Mouse (Mus musculus) kidney, adult 2 months (tissue): ENCODE data around the gene Nlgn1. TPM values are rescaled to one million over a fixed set of nuclear protein-coding genes. Genes with fewer than 3 reads are reported as not detected.
"Not testable (repeated sequence)": the region's sequence is repeated elsewhere in the genome, so short reads cannot be mapped to it uniquely, and the experiment has no call there.

Source experiments
- DNase-seq: peaks from one replicate; pipeline ENCODE4 v3.0.0; 2021
- H3K27ac ChIP-seq: fragments of 200-500 bp; 2 replicates; pipeline ENCODE4 v1.5.1; 2012; ENCODE audit warnings: low read depth, low read length, control low read depth, inconsistent platforms; ENCODE audit not compliant: insufficient read depth
- H3K27me3 ChIP-seq: fragments of 200-500 bp; replicated peaks from 2 replicates; pipeline ENCODE4 v1.6.1; 2012; ENCODE audit warnings: mild to moderate bottlenecking, moderate library complexity, low read length, inconsistent platforms; ENCODE audit not compliant: control insufficient read depth, insufficient read depth
- H3K36me3 ChIP-seq: fragments of 200-500 bp; 2 replicates; pipeline ENCODE4 v1.6.1; 2012; ENCODE audit warnings: mild to moderate bottlenecking, moderate library complexity, low read length, inconsistent platforms; ENCODE audit not compliant: control insufficient read depth, insufficient read depth
- H3K4me1 ChIP-seq: fragments of 200-500 bp; 2 replicates; pipeline ENCODE4 v1.6.1; 2011; ENCODE audit warnings: low read length; ENCODE audit not compliant: control insufficient read depth, insufficient read depth
- H3K4me3 ChIP-seq: fragments of 200-500 bp; 2 replicates; pipeline ENCODE4 v1.5.1; 2011; ENCODE audit warnings: mild to moderate bottlenecking, low read depth, low read length, control low read depth; ENCODE audit not compliant: insufficient read depth
- CTCF ChIP-seq: fragments of 200-500 bp; conservative IDR thresholded peaks from 2 replicates; pipeline ENCODE4 v1.5.1; 2011; ENCODE audit warnings: low read depth, mild to moderate bottlenecking, control low read depth, low read length, moderate library complexity, mixed read lengths; ENCODE audit not compliant: insufficient read depth, insufficient read length
- POLR2A ChIP-seq: fragments of 200-500 bp; IDR thresholded peaks from one replicate; pipeline ENCODE4 v1.6.1; 2011; ENCODE audit warnings: low read depth, low read length, control low read depth
- WGBS: fragments of 180-500 bp; shearing (Covaris S2); methylation state at CpG from one replicate; pipeline ENCODE4 v1.1.7; 2018; 5-methylcytosine and 5-hydroxymethylcytosine counted together
- polyA plus RNA-seq: library from polyadenylated mRNA; depleted of rRNA; stranded (reverse); fragments of >200 nt; gene quantifications from 2 replicates; pipeline ENCODE4 v1.2.3, GENCODE M21; 2012

The Nlgn1 gene
- polyA plus RNA-seq, 1 experiment: 0.08 TPM

GRCm38 (mm10) chr3:25574840-25575239 is 757.4 kb downstream of the Nlgn1 start:
- DNase-seq: no peak
- H3K27ac ChIP-seq: no peak overlapping the region
- no peaks in the 10 kb centered on the region for H3K36me3 ChIP-seq
- TF ChIP-seq POLR2A (no peak), CTCF (no peak)
- H3K4me1 ChIP-seq: no peaks in the 10 kb centered on the region
- no peak overlapping the region for H3K4me3 ChIP-seq
- WGBS: 93% methylated on average over 3 of the region's 3 CpGs
- H3K27me3 ChIP-seq: no peaks in the 10 kb centered on the region

- DNase-seq, H3K27ac ChIP-seq, H3K4me3 ChIP-seq, H3K4me1 ChIP-seq, H3K27me3 ChIP-seq, H3K36me3 ChIP-seq: not testable (repeated sequence)
- WGBS: 87% methylated on average over 1 of the region's 1 CpGs
Observed at GRCm38 (mm10) chr3:25558513-25558912, 773.7 kb downstream of the Nlgn1 start.

GRCm38 (mm10) chr3:25549097-25549496 is 783.2 kb downstream of the Nlgn1 start:
- not testable (repeated sequence) for H3K4me3 ChIP-seq, H3K27me3 ChIP-seq, DNase-seq, H3K4me1 ChIP-seq, H3K27ac ChIP-seq, H3K36me3 ChIP-seq
- 87% methylated on average over 6 of the region's 7 CpGs for WGBS

GRCm38 (mm10) chr3:25524236-25524635 is 808.0 kb downstream of the Nlgn1 start:
- not testable (repeated sequence) for DNase-seq, H3K4me3 ChIP-seq, H3K36me3 ChIP-seq, H3K27ac ChIP-seq, H3K4me1 ChIP-seq, H3K27me3 ChIP-seq
- 75% methylated on average over 3 of the region's 3 CpGs for WGBS

GRCm38 (mm10) chr3:25463051-25463450 is 869.2 kb downstream of the Nlgn1 start:
- 77% methylated on average over 2 of the region's 2 CpGs for WGBS
- no peaks in the 10 kb centered on the region for H3K27me3 ChIP-seq
- H3K27ac ChIP-seq: no peak overlapping the region
- no peak for DNase-seq
- no peaks in the 10 kb centered on the region for H3K36me3 ChIP-seq
- H3K4me1 ChIP-seq: no peaks in the 10 kb centered on the region
- no peak overlapping the region for H3K4me3 ChIP-seq
- TF ChIP-seq POLR2A: no peak
- no peak for TF ChIP-seq CTCF

- H3K27ac ChIP-seq: no peak overlapping the region
- no peaks in the 10 kb centered on the region for H3K27me3 ChIP-seq
- no peaks in the 10 kb centered on the region for H3K36me3 ChIP-seq
- H3K4me1 ChIP-seq: no peaks in the 10 kb centered on the region
- H3K4me3 ChIP-seq: no peak overlapping the region
- no peak for DNase-seq
- 53% methylated on average over 8 of the region's 8 CpGs for WGBS
- TF ChIP-seq POLR2A: no peak
- no peak for TF ChIP-seq CTCF
Observed at GRCm38 (mm10) chr3:25456250-25456860, 875.9 kb downstream of the Nlgn1 start.

GRCm38 (mm10) chr3:25452314-25452713 is 879.9 kb downstream of the Nlgn1 start:
- no peaks in the 10 kb centered on the region for H3K4me1 ChIP-seq
- WGBS: 60% methylated on average over 1 of the region's 1 CpGs
- DNase-seq: no peak
- H3K27ac ChIP-seq: no peak overlapping the region
- no peaks in the 10 kb centered on the region for H3K27me3 ChIP-seq
- no peaks in the 10 kb centered on the region for H3K36me3 ChIP-seq
- no peak for TF ChIP-seq CTCF
- no peak for TF ChIP-seq POLR2A
- H3K4me3 ChIP-seq: no peak overlapping the region

GRCm38 (mm10) chr3:25450471-25450870 is 881.8 kb downstream of the Nlgn1 start:
- Histone ChIP-seq H3K4me1 (no peaks in the 10 kb centered on the region), H3K36me3 (no peaks in the 10 kb centered on the region), H3K4me3 (no peak overlapping the region), H3K27ac (no peak overlapping the region), H3K27me3 (no peaks in the 10 kb centered on the region)
- DNase-seq: no peak
- 70% methylated on average over 6 of the region's 6 CpGs for WGBS
- TF ChIP-seq CTCF (no peak), POLR2A (no peak)
